Mouse (Mus musculus) retina, embryonic 14.5 days (tissue): Measurements from ENCODE around the gene Pgbd5.

Source experiments
- DNase-seq: peaks from one replicate; pipeline ENCODE4 v3.0.0-alpha.2; 2015; ENCODE audit warnings: low spot score

Gene Pgbd5

DNA sequence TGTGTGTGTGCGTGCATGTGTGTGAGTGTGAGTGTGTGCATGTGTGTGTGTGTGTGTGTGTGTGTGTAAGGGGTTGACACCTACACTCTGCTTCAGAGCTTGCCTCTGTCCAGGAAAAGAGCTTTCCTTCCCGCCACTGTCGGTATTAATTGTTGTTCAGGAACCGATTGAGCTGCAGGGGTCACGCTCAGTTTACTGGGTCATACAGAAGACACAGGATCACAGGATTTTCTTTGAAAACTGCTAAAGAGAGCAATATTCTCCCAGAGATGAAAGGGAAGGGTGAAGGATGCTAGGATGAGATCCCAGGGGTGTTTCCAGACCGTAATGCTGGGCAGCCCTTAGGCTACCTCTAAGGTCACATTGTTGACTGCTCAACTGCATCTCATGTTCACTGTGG, at the start of gene Pgbd5:
Pgbd5 (minus strand) TSS at position 101 of the 400 bp plus-strand sequence.
- DNase-seq, result no peak

DNA sequence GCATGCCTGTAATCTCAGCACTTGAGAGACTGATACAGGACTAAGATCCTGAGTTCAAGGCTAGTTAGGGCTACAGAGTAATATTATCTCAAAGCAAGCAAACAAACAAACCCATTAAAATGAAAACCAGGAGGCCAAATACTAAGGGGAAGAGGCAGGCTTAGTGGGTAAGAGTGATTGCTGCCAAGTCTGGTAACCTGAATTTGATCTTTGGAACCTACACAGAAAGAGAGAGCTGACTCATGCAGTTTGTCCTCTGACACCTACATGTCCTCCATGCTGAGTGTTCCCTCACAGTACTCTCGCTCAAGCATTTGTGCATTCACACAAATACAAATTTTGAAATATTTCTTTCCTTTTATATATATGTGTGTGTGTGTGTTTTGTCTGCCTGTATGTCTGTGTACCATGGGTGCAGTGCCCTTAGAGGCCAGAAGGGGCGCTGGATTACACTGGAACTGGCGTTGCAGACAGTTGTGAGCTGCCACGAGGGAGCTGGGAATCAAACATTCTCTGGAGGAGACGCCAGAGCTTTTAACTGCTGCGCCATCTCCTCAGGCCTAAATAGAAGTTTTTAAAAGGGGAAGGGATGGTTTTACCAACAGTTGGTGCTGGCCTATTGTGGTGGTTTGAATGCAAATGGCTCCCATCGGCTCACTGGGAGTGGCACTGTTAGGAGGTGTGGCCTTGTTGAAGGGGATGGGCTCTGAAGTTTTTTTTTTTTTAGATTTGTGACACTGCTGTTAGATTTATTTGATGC, 44.1 kb upstream of the Pgbd5 start:
- DNase-seq, result no peak

DNA sequence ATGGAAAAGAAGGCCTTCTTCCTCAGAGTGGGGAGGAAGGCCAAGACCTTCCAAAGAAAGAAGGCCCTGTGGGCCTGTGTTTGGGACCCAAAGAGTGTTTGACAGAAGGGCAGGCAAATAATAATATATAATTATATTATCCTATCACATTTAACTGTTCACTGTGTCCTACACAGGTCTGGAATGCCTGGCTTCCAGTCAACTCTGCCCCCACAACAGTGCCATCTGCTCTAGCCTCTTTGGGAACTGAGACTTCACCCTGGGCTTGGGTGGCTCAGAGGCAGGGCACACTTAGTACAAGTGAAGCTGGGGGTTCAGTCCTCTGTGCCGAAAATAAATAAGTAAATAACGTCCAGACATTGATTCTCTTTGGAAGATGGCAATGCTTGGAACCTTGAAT, 43.3 kb upstream of the Pgbd5 start:
- DNase-seq, result no peak

DNA sequence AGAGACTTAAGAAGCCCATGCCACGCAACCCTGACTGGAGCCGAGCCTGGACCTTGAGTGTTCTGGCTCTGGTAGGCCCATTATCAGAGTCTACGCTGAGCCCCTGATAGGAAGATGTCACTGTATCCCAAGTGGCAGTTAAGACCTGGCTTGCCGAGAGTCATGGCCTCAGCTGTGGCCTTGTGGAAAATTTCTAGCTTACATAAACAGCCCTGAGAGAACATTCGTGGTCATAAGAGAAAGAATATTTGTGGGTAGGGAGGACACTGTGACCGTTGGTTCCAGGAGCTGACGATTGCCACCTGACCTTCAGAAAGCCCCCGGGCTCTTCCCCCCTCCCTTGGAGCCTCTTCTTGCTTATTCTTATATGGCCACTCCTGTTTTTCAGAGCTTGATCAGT, 40.9 kb upstream of the Pgbd5 start:
- no peak for DNase-seq

DNA sequence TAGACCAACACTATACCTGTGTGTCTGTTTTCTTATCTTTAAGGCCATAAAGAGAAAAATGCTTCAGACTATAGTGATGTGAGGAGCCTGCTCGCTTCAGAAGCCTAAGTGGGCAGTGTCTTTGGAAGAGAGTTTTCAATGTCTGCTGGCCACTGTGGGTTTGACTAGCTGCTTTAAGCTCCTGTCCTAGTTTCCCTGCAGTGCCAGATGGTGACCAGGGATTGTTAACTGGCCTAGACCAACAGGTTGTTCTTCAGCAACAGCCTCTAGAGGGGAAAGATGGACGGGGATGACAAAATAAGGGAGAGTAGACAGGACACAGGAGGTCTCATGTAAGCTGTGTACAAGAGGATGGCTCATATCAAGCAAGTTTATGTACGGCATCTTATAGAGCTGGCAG, 39.8 kb upstream of the Pgbd5 start:
- DNase-seq, result peak; percentile 21

DNA sequence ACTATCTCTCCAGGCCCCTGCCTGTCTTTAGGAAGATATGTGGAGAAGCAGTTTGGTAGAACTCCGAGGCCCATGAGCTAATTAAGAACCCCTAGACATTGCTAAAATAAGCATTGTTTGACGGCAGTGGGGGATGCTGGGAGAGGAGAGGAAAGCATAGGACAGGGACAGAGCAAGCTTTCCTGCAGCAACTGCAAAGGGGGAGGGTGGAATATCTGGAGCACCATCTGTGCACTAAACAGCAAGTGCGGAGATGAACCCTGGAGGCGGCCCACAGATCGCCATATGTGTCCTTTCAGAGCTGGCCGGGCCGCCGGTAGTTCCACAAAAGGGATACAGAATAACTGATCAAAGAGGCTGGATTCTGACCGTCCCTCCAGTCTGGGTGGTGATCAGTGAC, 37.2 kb upstream of the Pgbd5 start:
- DNase-seq, result peak; percentile 52

DNA sequence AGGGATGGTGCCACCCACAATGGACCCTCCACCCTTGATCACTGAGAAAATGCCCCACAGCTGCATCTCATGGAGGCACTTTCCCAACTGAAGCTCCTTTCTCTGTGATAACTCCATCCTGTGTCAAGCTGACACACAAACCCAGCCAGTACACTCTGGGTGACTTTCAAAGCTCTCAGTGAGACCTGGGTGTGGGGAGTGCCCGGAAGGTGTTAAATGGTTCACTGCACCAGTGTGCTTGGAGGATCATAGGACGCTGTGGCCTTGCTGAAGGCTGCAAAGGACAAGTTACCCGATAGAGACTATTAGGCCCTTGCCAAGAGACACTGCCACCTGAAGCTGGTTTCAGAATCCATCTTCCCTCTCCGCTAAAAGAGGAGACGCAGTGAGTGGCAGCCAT, 36.2 kb upstream of the Pgbd5 start:
- DNase-seq, result no peak

DNA sequence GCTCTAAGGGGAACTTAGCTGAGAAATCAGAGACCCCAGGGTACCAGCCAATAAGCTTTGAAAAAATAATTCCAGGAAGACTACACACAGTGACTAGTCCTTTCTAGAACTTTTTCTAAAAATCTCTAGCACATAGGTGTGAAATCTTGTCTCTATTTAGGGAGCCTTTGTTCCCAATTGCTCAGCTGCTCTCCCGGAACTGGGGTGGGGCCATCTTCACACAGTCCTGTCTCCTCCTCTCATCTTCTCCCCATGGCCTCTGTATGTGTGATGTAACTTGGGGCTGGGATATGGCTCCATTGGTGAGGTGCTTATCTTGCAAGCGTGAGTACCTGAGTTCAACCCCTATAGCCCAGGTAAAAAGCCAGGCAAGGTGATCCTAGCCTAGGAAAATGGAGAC, 25.2 kb upstream of the Pgbd5 start:
- no peak for DNase-seq

DNA sequence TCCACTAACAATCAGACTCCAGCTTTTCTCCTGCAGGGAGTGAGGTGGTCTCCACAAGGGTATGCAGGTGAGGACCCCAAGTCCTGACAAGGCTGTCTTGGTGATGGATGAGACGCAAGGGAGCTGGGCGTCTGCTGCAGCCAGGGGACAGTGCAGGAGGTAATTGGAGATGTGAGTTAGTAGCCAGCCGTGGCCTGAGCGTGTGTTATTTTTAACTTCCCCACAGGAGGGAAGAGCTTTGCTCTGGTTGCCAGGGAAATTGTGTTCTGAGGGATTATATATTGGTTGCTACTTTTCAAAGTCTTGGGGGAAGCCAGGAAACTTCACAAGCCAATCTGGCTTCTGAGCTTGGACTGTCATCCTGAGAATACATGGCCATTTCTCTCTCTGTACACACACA, 23.7 kb upstream of the Pgbd5 start:
- DNase-seq, result no peak

DNA sequence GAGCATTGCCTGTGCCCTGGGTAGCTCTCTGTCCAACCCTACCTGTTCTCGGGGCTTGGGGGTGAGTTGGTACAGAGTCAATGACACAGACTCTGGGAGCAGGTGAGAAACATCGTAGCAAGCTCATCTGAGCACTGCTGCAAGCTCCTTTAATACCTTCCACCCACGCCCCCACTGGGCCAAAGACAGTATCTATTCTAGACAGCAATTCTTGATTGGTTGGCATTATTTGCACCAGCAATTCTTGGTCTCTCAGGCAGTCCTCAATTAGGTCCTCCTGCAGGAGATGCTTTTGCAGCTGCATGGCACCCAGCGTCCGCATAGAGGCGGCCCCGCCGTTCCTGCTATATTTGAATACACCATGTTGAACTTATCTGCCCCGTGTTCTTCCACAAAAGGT, 22.7 kb upstream of the Pgbd5 start:
- no peak for DNase-seq

DNA sequence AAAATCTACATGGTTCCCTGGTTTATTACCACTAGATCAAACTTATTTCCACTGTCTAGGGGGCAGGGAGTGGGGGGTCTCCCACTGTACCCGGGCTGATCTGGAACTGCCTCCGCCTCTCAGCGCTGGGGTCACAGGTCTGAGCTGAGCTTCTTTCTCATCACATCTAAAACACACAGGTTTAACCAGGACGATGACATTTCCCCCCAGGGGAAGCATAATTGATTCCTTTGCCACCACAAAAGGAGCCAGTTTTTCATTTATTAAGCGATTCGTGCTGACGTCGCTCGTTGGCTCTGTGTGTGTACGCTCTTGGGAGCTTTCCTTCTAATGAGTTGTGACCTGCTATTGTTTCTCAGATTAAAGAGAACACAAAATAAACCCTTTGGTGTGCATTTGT, 21.6 kb upstream of the Pgbd5 start:
- DNase-seq, result no peak

DNA sequence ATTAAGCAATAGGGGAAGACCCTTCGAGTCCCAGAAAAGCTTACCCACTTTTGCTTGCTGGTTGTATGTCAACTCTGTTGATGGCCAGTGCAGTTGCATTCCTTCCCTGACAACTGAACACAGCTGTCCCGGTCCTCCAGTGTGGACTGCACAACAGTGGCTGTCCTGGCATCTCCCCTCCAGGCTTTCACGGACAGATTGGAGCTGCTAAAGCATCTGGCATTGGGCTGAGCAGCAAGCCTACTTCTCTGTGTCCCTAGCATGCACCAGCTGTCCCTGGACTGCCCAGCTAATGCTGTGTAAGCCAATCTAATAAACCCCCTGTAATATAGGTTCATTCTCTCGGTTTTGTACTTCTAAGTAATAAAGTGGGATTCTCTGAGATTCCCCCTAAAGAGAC, 21.2 kb upstream of the Pgbd5 start:
- DNase-seq, result peak; percentile 51

DNA sequence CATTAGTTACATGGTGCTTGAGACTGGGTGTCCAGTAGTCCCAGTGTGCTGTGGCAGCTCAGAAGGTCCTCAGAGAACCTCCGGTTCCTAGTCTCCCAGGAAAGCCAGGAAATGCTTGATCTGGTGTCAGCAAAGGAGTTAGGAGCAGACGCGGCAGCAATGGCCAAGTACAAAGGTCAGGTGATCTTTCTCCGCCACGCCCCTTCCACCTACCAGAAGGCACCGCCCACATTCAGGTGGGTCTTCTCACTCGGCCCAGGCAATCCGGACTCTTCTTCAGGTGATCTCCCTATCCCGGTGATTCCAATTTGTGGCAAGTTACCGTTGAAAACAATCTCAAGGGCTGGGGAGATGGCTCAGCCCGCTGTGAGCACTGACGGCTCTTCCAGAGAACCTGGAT, 20.2 kb upstream of the Pgbd5 start:
- no peak for DNase-seq

DNA sequence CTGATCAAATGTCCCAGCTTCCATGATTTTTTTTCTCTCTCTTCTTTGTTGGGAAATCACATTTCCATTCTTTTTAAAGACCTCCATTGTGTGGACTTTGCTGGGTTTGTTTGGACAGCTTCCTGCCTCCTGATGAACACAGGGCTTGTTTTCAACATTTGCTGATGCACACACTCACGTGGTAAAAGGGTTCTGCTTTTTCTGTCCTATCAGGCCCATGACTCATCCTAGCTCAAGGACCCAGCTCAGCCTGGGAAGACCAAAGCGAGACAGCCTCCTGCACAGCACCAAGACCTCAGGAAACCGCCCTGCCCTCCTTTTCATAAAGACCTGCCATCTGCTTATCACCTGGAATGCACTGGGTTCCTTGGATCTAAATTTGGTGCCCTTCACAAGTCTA, 15.9 kb upstream of the Pgbd5 start:
- no peak for DNase-seq

DNA sequence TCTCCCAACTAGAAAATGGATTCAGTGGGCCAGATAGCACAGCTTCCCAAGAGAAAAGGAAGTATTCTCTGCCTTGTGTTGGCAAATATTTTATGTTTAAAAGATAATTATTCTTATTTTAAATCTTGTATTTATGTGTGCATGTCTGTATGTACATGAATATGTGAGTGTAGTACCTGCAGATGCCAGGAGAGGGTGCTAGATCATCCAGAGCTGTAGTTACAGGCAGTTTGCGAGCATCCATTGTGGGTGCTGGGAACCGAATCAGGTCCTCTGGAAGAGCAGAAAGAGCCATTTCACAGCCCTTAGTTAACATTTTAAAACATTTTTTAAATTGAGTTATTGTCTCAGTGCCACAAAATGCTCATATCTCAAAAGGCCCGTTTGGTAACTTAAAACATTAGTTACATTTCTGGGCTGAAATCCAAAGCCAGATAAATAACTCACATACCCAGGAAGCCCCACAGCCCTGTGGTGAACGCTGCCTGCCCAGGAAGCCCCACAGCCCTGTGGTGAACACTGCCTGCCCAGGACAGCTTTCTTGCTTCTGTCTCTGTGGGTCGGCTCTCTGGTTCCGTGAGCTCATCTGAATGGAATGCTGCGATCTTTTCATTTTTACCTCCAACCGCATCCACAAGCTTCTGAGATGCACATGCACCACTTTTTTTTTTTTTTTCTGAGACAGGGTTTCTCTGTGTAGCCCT, 10.9 kb upstream of the Pgbd5 start:
- no peak for DNase-seq

DNA sequence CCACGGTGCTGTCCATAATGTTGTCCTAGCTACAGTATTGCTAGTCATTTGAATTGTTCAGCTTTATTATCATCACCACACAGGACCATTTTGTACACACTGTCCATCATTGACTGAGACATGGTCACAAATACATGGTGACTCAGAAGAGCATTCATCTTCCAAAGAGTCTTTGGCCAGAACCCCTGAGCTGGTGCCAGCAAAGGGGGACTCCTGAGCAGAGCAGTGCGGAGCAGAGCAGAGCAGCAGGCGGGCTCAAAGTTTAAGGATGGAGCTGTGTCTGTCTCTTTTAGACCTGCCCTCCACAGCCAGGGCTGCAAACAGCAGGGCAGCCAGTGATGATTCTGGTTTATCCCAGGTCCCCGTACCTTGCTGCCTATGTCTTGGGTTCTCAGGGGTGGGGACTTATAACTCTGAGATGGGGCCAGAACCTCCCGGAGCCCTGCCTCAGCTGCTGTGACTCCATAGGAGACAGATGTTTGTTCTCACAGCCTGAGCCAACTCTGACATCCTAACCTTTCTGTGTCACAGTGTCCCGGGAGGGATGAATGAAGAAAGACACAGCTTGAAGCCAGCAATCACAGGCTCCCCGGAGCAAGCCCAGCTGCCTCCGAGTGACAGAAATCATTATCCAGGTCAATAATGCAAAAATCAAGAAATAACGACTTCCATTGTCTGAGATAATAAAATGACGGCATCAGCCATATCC, 9.7 kb upstream of the Pgbd5 start:
- DNase-seq, result peak; percentile 56

DNA sequence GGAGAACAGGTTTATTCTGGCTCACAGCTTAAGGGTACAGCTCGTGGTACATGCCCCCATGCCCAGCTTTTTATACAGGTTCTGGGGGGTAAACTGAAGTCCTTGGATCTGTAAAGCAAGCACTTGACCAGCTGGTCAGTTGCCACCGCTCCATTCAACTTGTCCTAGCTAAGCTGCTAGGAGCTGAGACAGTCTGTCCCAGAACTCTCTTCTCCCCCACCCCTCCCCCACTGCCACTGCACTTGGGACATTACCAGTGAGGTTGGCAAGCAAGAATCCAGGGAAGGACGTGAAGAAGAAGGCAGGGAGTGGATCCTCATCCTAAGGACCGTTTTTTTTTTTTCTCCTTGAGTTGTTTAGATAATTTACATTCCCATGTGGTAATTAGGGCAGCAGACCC, 2.7 kb downstream of the Pgbd5 start:
- DNase-seq, result peak; percentile 49

DNA sequence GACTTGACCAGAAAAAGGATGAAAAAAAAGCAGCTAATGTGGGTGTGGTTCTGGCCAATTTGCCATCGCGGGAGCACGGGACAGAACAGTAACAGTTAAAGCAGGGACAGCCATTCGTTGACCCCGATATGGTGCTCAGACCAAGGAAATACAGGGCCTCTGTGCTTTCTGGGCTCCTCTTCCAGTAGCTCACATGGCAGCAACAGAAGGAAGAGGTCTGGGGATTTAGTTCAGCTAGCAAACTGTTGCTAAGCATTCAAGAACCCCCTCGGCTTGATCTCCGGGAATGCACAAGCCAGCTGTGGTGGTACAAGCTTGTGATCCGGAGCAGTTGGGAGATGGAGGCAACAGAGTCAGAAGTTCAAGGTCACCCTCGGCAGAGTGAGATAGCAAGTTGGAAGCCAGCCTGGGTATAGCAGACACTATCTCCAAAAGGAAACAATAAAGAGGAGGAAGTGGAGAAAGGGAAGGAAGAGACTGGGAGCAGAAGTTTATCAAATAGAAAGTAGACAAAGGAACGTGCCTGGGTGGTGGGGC, 3.7 kb downstream of the Pgbd5 start:
- no peak for DNase-seq

DNA sequence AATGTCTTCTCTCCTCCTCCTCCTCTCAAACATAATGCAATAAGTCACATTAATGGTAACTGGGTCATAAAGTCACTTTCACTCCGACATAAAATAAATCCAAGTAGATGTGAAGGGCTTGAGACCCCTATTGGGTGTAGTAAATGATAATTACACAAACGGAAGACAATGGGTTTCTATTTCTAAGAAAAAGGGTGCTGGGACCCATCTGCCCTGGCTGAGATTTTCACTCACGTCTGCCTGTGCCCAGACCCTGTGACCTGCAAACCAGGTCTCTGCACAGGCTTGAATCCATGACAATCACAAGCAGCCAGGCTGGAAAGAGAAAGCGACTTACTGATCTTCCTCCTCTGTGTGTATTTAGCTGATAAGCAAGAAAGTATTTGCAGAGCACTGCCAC, 4.3 kb downstream of the Pgbd5 start:
- DNase-seq, result no peak

DNA sequence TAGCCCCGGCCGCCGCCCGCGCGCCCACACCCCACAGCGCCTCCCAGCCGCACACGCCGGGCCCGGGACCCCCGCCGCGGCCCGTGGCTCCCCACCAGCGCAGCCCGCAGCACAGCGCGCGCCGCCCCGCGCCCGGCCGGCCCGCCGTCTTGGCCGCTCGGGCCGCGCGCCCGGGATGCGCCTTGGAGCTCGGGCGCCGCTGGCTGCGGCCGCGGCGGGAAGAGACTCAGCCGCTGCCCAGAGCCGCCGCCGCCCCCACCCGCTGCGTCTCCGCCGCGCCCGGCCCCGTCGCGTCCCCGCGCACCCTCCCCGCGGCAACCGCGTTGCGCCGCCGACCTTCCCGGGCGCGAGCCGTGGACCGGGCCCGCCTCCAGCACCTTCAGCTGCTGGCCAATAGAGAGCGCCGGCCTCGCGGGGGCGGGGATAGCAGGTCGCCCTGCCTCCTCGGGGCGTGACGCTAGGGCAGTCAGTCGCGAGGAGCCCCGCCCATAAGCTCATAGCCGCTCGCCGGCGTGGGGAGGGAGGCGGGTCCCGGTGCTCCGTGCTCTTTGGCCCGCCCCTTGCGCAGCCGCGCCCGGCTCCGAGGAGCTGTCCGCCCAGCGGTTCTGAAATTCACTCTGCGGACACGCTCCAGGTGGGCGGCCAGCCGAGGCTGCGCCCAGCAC, 5.2 kb downstream of the Pgbd5 start:
- DNase-seq, result peak; percentile 98

DNA sequence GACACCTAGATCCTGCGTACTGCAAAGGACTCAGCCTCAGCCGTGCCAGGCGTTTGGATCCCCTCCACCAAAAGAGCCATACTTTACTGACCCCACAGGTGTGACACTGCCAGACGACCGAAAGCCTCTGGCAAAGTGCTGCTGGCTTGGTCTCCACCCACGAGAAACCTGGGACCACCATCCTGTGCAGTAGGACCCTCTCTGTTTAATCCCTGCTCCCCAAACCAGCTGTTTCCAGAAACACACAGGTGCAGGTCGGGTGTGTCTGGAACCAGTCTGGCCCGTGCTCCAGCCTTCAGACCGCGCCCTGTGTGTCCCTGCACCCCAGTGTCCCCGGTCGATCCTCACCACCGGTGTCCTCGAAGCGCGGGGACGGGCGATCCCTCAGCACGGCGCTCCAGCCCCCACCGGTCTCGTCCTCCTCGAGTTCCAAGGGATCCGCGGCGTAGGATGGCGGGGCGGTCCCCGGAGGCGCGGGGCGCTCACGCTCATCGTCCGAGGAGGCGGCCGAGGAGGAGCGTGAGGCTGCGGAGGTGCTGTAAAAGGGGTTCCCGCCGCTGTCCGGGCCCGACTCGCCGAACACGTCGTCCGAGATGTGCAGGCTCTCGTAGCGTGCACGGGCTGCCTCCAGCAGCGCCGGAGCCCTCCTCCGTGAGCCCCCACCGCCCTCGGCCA, 5.9 kb downstream of the Pgbd5 start:
- no peak for DNase-seq

DNA sequence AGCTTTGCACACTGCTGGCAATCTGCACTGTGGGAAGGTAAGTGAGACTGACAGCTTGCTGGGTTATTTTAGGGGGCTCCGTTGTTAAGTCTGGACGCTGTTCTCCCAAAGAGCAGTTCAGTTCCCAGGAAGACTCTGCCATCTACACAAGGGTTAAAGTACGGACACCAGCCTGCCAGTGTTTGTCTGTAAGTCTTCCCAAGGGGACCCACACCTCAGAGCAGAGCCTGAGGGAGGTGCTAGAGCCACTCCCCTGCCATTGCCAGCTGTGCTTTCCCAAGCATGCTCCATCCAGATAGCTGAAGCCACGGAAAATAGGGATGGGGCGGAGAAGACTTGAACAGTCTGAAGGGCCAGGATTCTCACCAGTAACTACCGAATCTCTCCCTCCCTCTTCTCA, 8.6 kb downstream of the Pgbd5 start:
- DNase-seq, result peak; percentile 50
